21 mouse cellular contexts compared by ENCODE assay signal in genomic region chr4:141160193-141160592, GRCm38 (mm10). TPM values are rescaled to one million over a fixed set of nuclear protein-coding genes. Genes with fewer than 3 reads are reported as not detected.
DNase-seq lines count a peak whose midpoint lies in the region; ATAC-seq and TF ChIP-seq lines count a peak whose summit lies in the region.
"Had no signal": no experiment of that assay in that cellular context is flagged by ENCODE, and none has a peak within 500 bp of the region (broad histone marks: within the 10 kb centered on the region; RNA-seq: fewer than 3 reads in every experiment).

No protein-coding gene starts in this region.

- H3K36me3 ChIP-seq in intestine, embryonic 16.5 days (ENCODE audit: control insufficient read depth, insufficient read depth, low read length), result no peaks in the 10 kb centered on the region
- no peaks in the 10 kb centered on the region for H3K36me3 ChIP-seq in intestine, postnatal 0 days (ENCODE audit: control insufficient read depth, insufficient read depth)
- H3K36me3 ChIP-seq in liver, postnatal 0 days (replicated peaks; ENCODE audit: insufficient read depth, low read length), result peaks cover 5% of the 10 kb centered on the region; the same call in 1 of the 2 replicates
- peaks cover 9% of the 10 kb centered on the region; the same call in 1 of the 2 replicates for H3K36me3 ChIP-seq in heart, embryonic 12.5 days
- H3K36me3 ChIP-seq: embryonic facial prominence, embryonic 12.5 days; hindbrain, embryonic 15.5 days had no signal

- ATAC-seq in intestine, embryonic 16.5 days, result no peak
- no peak for ATAC-seq in intestine, postnatal 0 days
- no peak for ATAC-seq in liver, postnatal 0 days
- no peak for ATAC-seq in heart, embryonic 12.5 days (ENCODE audit: insufficient number of reproducible peaks, low FRiP score)
- ATAC-seq: forebrain, embryonic 13.5 days; forebrain, postnatal 0 days had no signal

- H3K27me3 ChIP-seq in intestine, embryonic 16.5 days (replicated peaks; ENCODE audit: control insufficient read depth, insufficient read depth, low read length), result no peaks in the 10 kb centered on the region
- H3K27me3 ChIP-seq in intestine, postnatal 0 days (replicated peaks; ENCODE audit: control insufficient read depth, insufficient read depth, low read length), result no peaks in the 10 kb centered on the region
- no peaks in the 10 kb centered on the region for H3K27me3 ChIP-seq in liver, postnatal 0 days (ENCODE audit: insufficient read depth, low read length)
- H3K27me3 ChIP-seq in heart, embryonic 12.5 days (replicated peaks), result no peaks in the 10 kb centered on the region
- H3K27me3 ChIP-seq: CH12.LX; embryonic facial prominence, embryonic 12.5 days; forebrain, embryonic 13.5 days; hindbrain, embryonic 15.5 days had no signal

- TF ChIP-seq EP300 in liver, postnatal 0 days (IDR thresholded peaks at IDR 0.05; ENCODE audit: low read depth), result no peak

- H3K9me3 ChIP-seq in intestine, embryonic 16.5 days (ENCODE audit: control insufficient read depth, low read length), result 0 out of 2 replicates have a peak, but pooled peaks cover 3% of the 10 kb centered on the region
- no peaks in the 10 kb centered on the region for H3K9me3 ChIP-seq in intestine, postnatal 0 days (ENCODE audit: control insufficient read depth)
- no peaks in the 10 kb centered on the region for H3K9me3 ChIP-seq in liver, postnatal 0 days (ENCODE audit: low read length)
- H3K9me3 ChIP-seq in heart, embryonic 12.5 days (replicated peaks), result peaks cover 5% of the 10 kb centered on the region; the same call in 1 of the 2 replicates
- H3K9me3 ChIP-seq: embryonic facial prominence, embryonic 12.5 days; hindbrain, embryonic 15.5 days had no signal

- H3K4me3 ChIP-seq in intestine, embryonic 16.5 days (ENCODE audit: low read length), result no peak overlapping the region
- no peak overlapping the region for H3K4me3 ChIP-seq in intestine, postnatal 0 days (ENCODE audit: low read depth, low read length)
- H3K4me3 ChIP-seq in brown adipose tissue, adult 24 weeks (ENCODE audit: insufficient read depth, low read depth, low read length), result no peak overlapping the region
- no peak overlapping the region for H3K4me3 ChIP-seq in liver, postnatal 0 days (ENCODE audit: low read depth, low read length)
- H3K4me3 ChIP-seq in heart, embryonic 12.5 days, result no peak overlapping the region
- H3K4me3 ChIP-seq: embryonic facial prominence, embryonic 12.5 days; forebrain, embryonic 13.5 days; heart, adult 2 months; hindbrain, embryonic 15.5 days had no signal

- TF ChIP-seq CTCF in intestine, postnatal 0 days (IDR thresholded peaks at IDR 0.05; ENCODE audit: low read depth), result no peak
- no peak for TF ChIP-seq CTCF in liver, postnatal 0 days (IDR thresholded peaks at IDR 0.05; ENCODE audit: low read depth)

- peak; percentile 53 for DNase-seq in 416B (ENCODE audit: low read depth)
- DNase-seq in liver, postnatal 0 days, result no peak
- DNase-seq in right cerebral cortex, postnatal 4 days, result no peak
- DNase-seq: adrenal gland, adult 2 months; adrenal gland, postnatal 25 days; cerebellum, adult 11-12 months; cerebellum, adult 9-10 months; cerebellum, postnatal 25 days; forebrain, postnatal 0 days; gastrocnemius, postnatal 14 days; heart, adult 2 months; heart, postnatal 36 days had no signal

- peaks cover 32% of the 10 kb centered on the region for H3K4me1 ChIP-seq in intestine, embryonic 16.5 days (ENCODE audit: control insufficient read depth, insufficient read depth, low read length)
- H3K4me1 ChIP-seq in intestine, postnatal 0 days (replicated peaks; ENCODE audit: control insufficient read depth, insufficient read depth, low read length), result peaks cover 11% of the 10 kb centered on the region; the same call in 1 of the 2 replicates
- peaks cover 5% of the 10 kb centered on the region for H3K4me1 ChIP-seq in brown adipose tissue, adult 24 weeks (ENCODE audit: control insufficient read depth, insufficient read depth, insufficient read length, low read length)
- H3K4me1 ChIP-seq in liver, postnatal 0 days (ENCODE audit: insufficient read depth), result peaks cover 71% of the 10 kb centered on the region
- H3K4me1 ChIP-seq in heart, embryonic 12.5 days (replicated peaks), result peaks cover 25% of the 10 kb centered on the region

- WGBS in intestine, embryonic 16.5 days, result 85% methylated on average over 4 of the region's 4 CpGs
- WGBS in intestine, postnatal 0 days, result 67% methylated on average over 4 of the region's 4 CpGs
- 67% methylated on average over 4 of the region's 4 CpGs for WGBS in liver, postnatal 0 days (ENCODE audit: insufficient replicate concordance)
- 90% methylated on average over 4 of the region's 4 CpGs for WGBS in heart, embryonic 12.5 days

- peak overlapping the region; percentile 38; the same call in 1 of the 2 replicates for H3K27ac ChIP-seq in intestine, embryonic 16.5 days (ENCODE audit: low read length)
- no peak overlapping the region for H3K27ac ChIP-seq in intestine, postnatal 0 days (ENCODE audit: low read depth, low read length)
- H3K27ac ChIP-seq in brown adipose tissue, adult 24 weeks (replicated peaks; ENCODE audit: low read depth, low read length), result 0 out of 2 replicates have a peak overlapping the region, but pooled peaks have one; percentile 3
- peak overlapping the region; percentile 96 for H3K27ac ChIP-seq in liver, postnatal 0 days (ENCODE audit: low read depth)
- H3K27ac ChIP-seq in heart, embryonic 12.5 days (ENCODE audit: poor library complexity, severe bottlenecking), result no peak overlapping the region
- H3K27ac ChIP-seq: forebrain, embryonic 13.5 days; heart, adult 2 months; hindbrain, embryonic 15.5 days had no signal

- no peak overlapping the region for H3K4me2 ChIP-seq in intestine, embryonic 16.5 days (ENCODE audit: low read depth, low read length)
- no peak overlapping the region for H3K4me2 ChIP-seq in intestine, postnatal 0 days (replicated peaks; ENCODE audit: low read depth)
- H3K4me2 ChIP-seq in liver, postnatal 0 days (ENCODE audit: low read depth, low read length), result no peak overlapping the region
- H3K4me2 ChIP-seq in heart, embryonic 12.5 days, result no peak overlapping the region
- H3K4me2 ChIP-seq: embryonic facial prominence, embryonic 12.5 days; forebrain, embryonic 13.5 days; heart, embryonic 11.5 days; hindbrain, embryonic 15.5 days had no signal

- no peak overlapping the region for H3K9ac ChIP-seq in intestine, embryonic 16.5 days (ENCODE audit: low read depth, low read length)
- H3K9ac ChIP-seq in intestine, postnatal 0 days (ENCODE audit: low read depth, low read length), result no peak overlapping the region
- H3K9ac ChIP-seq in liver, postnatal 0 days (replicated peaks), result peak overlapping the region; percentile 50; the same call in 1 of the 2 replicates
- no peak overlapping the region for H3K9ac ChIP-seq in heart, embryonic 12.5 days
- H3K9ac ChIP-seq: embryonic facial prominence, embryonic 12.5 days; forebrain, embryonic 13.5 days; forebrain, postnatal 0 days; hindbrain, embryonic 15.5 days had no signal

RNA-seq across cellular contexts. Expression of gene Fbxo42, which starts 12.5 kb away (rescaled TPM):
- 17.9 and 18.5 TPM in 2 replicates for polyA plus RNA-seq in intestine, embryonic 16.5 days (2015; fragmentation: Nextera tagmentation; extraction: Ambion mirVana)
- 11.6 and 14.3 TPM in 2 replicates for polyA plus RNA-seq in intestine, postnatal 0 days (2015; fragmentation: Nextera tagmentation; extraction: Ambion mirVana)
- 4.4 and 5.3 TPM in 2 replicates for polyA plus RNA-seq in brown adipose tissue, adult 24 weeks (2012; ENCODE audit: insufficient read depth, insufficient read length, missing spikeins)
- 11.2 and 11.7 TPM in 2 replicates for polyA plus RNA-seq in liver, postnatal 0 days (2015; fragmentation: Nextera tagmentation; extraction: Ambion mirVana)
- polyA plus RNA-seq in heart, embryonic 12.5 days (2016; fragmentation: Nextera tagmentation; extraction: Ambion mirVana), result 18.2 and 20.0 TPM in 2 replicates

RNA-seq across cellular contexts. Expression of gene Szrd1, which starts 20.6 kb away (rescaled TPM):
- 44.4 and 46.4 TPM in 2 replicates for polyA plus RNA-seq in intestine, embryonic 16.5 days (2015; fragmentation: Nextera tagmentation; extraction: Ambion mirVana)
- polyA plus RNA-seq in intestine, postnatal 0 days (2015; fragmentation: Nextera tagmentation; extraction: Ambion mirVana), result 35.0 TPM in 2 replicates
- 52.2 and 85.4 TPM in 2 replicates for polyA plus RNA-seq in brown adipose tissue, adult 24 weeks (2012; ENCODE audit: insufficient read depth, insufficient read length, missing spikeins)
- 16.8 and 17.7 TPM in 2 replicates for polyA plus RNA-seq in liver, postnatal 0 days (2015; fragmentation: Nextera tagmentation; extraction: Ambion mirVana)
- 32.9 and 33.4 TPM in 2 replicates for polyA plus RNA-seq in heart, embryonic 12.5 days (2016; fragmentation: Nextera tagmentation; extraction: Ambion mirVana)

RNA-seq across cellular contexts. Expression of gene Rsg1, which starts 53.6 kb away (rescaled TPM):
- 4.2 and 5.1 TPM in 2 replicates for polyA plus RNA-seq in intestine, embryonic 16.5 days (2015; fragmentation: Nextera tagmentation; extraction: Ambion mirVana)
- 0.97 and 0.98 TPM in 2 replicates for polyA plus RNA-seq in intestine, postnatal 0 days (2015; fragmentation: Nextera tagmentation; extraction: Ambion mirVana)
- polyA plus RNA-seq in brown adipose tissue, adult 24 weeks (2012; ENCODE audit: insufficient read depth, insufficient read length, missing spikeins), result not detected in 2 replicates
- 0.43 and 0.79 TPM in 2 replicates for polyA plus RNA-seq in liver, postnatal 0 days (2015; fragmentation: Nextera tagmentation; extraction: Ambion mirVana)
- polyA plus RNA-seq in heart, embryonic 12.5 days (2016; fragmentation: Nextera tagmentation; extraction: Ambion mirVana), result 2.0 and 2.3 TPM in 2 replicates

Comparison
In these comparisons a context has a peak if more than half of its experiments do, and no peak if none do; other contexts are left out.
1. H3K27ac ChIP-seq: peak in intestine, embryonic 16.5 days (single experiment), brown adipose tissue, adult 24 weeks (single experiment) and liver, postnatal 0 days (single experiment); none in intestine, postnatal 0 days (single experiment) and heart, embryonic 12.5 days (single experiment).